Mouse (Mus musculus) MEL (cell line): ENCODE data around the gene Mex3a.

Experiments
- CHD2 ChIP-seq: IDR thresholded peaks from 2 replicates; pipeline ENCODE4 v1.6.1; 2011; ENCODE audit warnings: low read length, improper control_type of control experiment
- CTCF ChIP-seq, 3 experiments: IDR thresholded peaks in 2 of 3; conservative IDR thresholded peaks in 1 of 3; 2 replicates each; pipeline ENCODE4 v1.5.1; 2011 to 2012; ENCODE audit warnings: low read length in 3 of 3, low read depth in 2 of 3, mild to moderate bottlenecking in 2 of 3, improper control_type of control experiment in 1 of 3, inconsistent platforms in 1 of 3, mixed read lengths in 1 of 3, moderate library complexity in 1 of 3; ENCODE audit not compliant: control insufficient read depth in 1 of 3, insufficient read depth in 1 of 3, poor library complexity in 1 of 3, severe bottlenecking in 1 of 3
- EP300 ChIP-seq, 2 experiments: IDR thresholded peaks; 2 replicates each; pipeline ENCODE4 v1.6.1; 2011; ENCODE audit warnings: improper control_type of control experiment in 2 of 2, low read length in 2 of 2, low read depth in 1 of 2, mild to moderate bottlenecking in 1 of 2
- HCFC1 ChIP-seq: IDR thresholded peaks from 2 replicates; pipeline ENCODE4 v1.6.1; 2012; ENCODE audit warnings: low read depth, mild to moderate bottlenecking, inconsistent platforms, low read length, improper control_type of control experiment, moderate library complexity
- MAFK ChIP-seq: IDR thresholded peaks from 2 replicates; pipeline ENCODE4 v1.6.1; 2011; ENCODE audit warnings: low read depth, mild to moderate bottlenecking, low read length, improper control_type of control experiment, borderline replicate concordance
- MYB ChIP-seq: IDR thresholded peaks from 2 replicates; pipeline ENCODE4 v1.6.1; 2011; ENCODE audit warnings: mild to moderate bottlenecking, low read depth, low read length, improper control_type of control experiment
- POLR2A ChIP-seq, 2 experiments: IDR thresholded peaks; 2 replicates each; pipeline ENCODE4 v1.6.1; 2011 to 2012; ENCODE audit warnings: low read length in 2 of 2, mild to moderate bottlenecking in 2 of 2, control low read depth in 1 of 2, improper control_type of control experiment in 1 of 2, low read depth in 1 of 2, moderate library complexity in 1 of 2; ENCODE audit not compliant: control insufficient read depth in 1 of 2, insufficient read depth in 1 of 2, poor library complexity in 1 of 2
- USF2 ChIP-seq, 2 experiments: IDR thresholded peaks; 2 replicates each; pipeline ENCODE4 v1.6.1; 2011 to 2012; ENCODE audit warnings: improper control_type of control experiment in 2 of 2, low read length in 2 of 2, borderline replicate concordance in 1 of 2, inconsistent platforms in 1 of 2, low read depth in 1 of 2, mild to moderate bottlenecking in 1 of 2; ENCODE audit not compliant: insufficient read depth in 1 of 2

GRCm38 (mm10) chr3:88555069-88555605 is 22.9 kb downstream of the Mex3a start:
- TF ChIP-seq CTCF (IDR thresholded peaks at IDR 0.05 in 2 of 3, conservative IDR thresholded peaks at IDR 0.05 in 1 of 3; ENCODE audit: control insufficient read depth in 1 of 3, insufficient read depth in 1 of 3, low read depth in 2 of 3, low read length in 3 of 3, poor library complexity in 1 of 3, severe bottlenecking in 1 of 3) (no peak), MAFK (no peak), POLR2A (IDR thresholded peaks at IDR 0.05; ENCODE audit: control insufficient read depth in 1 of 2, insufficient read depth in 1 of 2, low read depth in 1 of 2, low read length in 2 of 2, poor library complexity in 1 of 2) (no peak), CHD2 (no peak), USF2 (IDR thresholded peaks at IDR 0.05; ENCODE audit: borderline replicate concordance in 1 of 2, insufficient read depth in 1 of 2, low read depth in 1 of 2, low read length in 2 of 2) (no peak), EP300 (IDR thresholded peaks at IDR 0.05; ENCODE audit: low read depth in 1 of 2, low read length in 2 of 2) (no peak), MYB (no peak), HCFC1 (no peak)
